Mouse (Mus musculus) CH12.LX (cell line): ENCODE measurements at regions not wholly inside any gene's neighbourhood (a gene's known extent, or its start where the extent isn't known, plus 50 kb on each side); places are given as distances from the start of the nearest gene placed in this dataset.

ENCODE experiments used
- DNase-seq: peaks from one replicate; pipeline ENCODE4 v3.0.0-alpha.2; 2013; ENCODE audit errors: extremely low read depth
- H3K27ac ChIP-seq: 2 replicates; pipeline ENCODE4 v1.5.1; 2012; ENCODE audit warnings: low read depth, mild to moderate bottlenecking, control low read depth, moderate library complexity; ENCODE audit not compliant: insufficient read depth
- H3K27me3 ChIP-seq: replicated peaks from 2 replicates; pipeline ENCODE3; 2012; ENCODE audit warnings: inconsistent platforms
- H3K36me3 ChIP-seq, 2 experiments: replicated peaks in 1 of 2; 2 replicates each; pipeline versions ENCODE3 to v1.6.1; 2012; ENCODE audit warnings: inconsistent platforms in 1 of 2, low read length in 1 of 2, mild to moderate bottlenecking in 1 of 2, mixed read lengths in 1 of 2, moderate library complexity in 1 of 2; ENCODE audit not compliant: control insufficient read depth in 1 of 2, insufficient read depth in 1 of 2
- H3K4me1 ChIP-seq, 2 experiments: 2 replicates each; pipeline ENCODE4 v1.6.1; 2012; ENCODE audit warnings: inconsistent platforms in 1 of 2, moderate library complexity in 1 of 2; ENCODE audit not compliant: insufficient read depth in 2 of 2, control insufficient read depth in 1 of 2
- H3K4me2 ChIP-seq: 2 replicates; pipeline ENCODE4 v1.6.1; 2012; ENCODE audit warnings: low read depth, mild to moderate bottlenecking, control low read depth; ENCODE audit not compliant: poor library complexity, insufficient read depth, severe bottlenecking
- H3K4me3 ChIP-seq, 3 experiments: fragments of 150-350 bp in 1 of 3; sonication (generic) in 1 of 3; replicated peaks in 1 of 3; 2 replicates each; pipeline versions ENCODE3 to v1.5.1; 2011 to 2012; ENCODE audit warnings: low read depth in 2 of 3, low read length in 2 of 3, mild to moderate bottlenecking in 2 of 3, moderate library complexity in 2 of 3, control low read depth in 1 of 3, improper control_type of control experiment in 1 of 3, inconsistent platforms in 1 of 3, mixed read lengths in 1 of 3; ENCODE audit not compliant: poor library complexity in 1 of 3
- H3K79me2 ChIP-seq: replicated peaks from 2 replicates; pipeline ENCODE4 v1.6.1; 2012; ENCODE audit warnings: mild to moderate bottlenecking, moderate library complexity; ENCODE audit not compliant: control insufficient read depth, poor library complexity, insufficient read depth, severe bottlenecking; ENCODE audit errors: extremely low read depth
- H3K9ac ChIP-seq: 2 replicates; pipeline ENCODE4 v1.6.1; 2012; ENCODE audit warnings: low read depth, mild to moderate bottlenecking, control low read depth, moderate library complexity; ENCODE audit not compliant: insufficient read depth
- H3K9me3 ChIP-seq: replicated peaks from 2 replicates; pipeline ENCODE3; 2012; ENCODE audit warnings: low read length, inconsistent platforms, mixed read lengths
- CHD1 ChIP-seq: IDR thresholded peaks from 2 replicates; pipeline ENCODE4 v1.6.1; 2012; ENCODE audit warnings: low read depth, low read length, improper control_type of control experiment, inconsistent platforms
- ELF1 ChIP-seq: IDR thresholded peaks from 2 replicates; pipeline ENCODE4 v1.6.1; 2014; ENCODE audit warnings: low read depth, mild to moderate bottlenecking, inconsistent platforms, low read length, improper control_type of control experiment
- ETS1 ChIP-seq: conservative IDR thresholded peaks from 2 replicates; pipeline ENCODE4 v1.6.1; 2012; ENCODE audit warnings: low read depth, mild to moderate bottlenecking, inconsistent platforms, low read length, improper control_type of control experiment, moderate library complexity
- GABPA ChIP-seq: IDR thresholded peaks from 2 replicates; pipeline ENCODE4 v1.6.1; 2012; ENCODE audit warnings: low read depth, low read length, improper control_type of control experiment, inconsistent platforms; ENCODE audit not compliant: insufficient replicate concordance
- IRF4 ChIP-seq: IDR thresholded peaks from 2 replicates; pipeline ENCODE4 v1.6.1; 2014; ENCODE audit warnings: low read depth, mild to moderate bottlenecking, inconsistent platforms, low read length, improper control_type of control experiment
- KAT2A ChIP-seq: IDR thresholded peaks from 2 replicates; pipeline ENCODE4 v1.6.1; 2012; ENCODE audit warnings: low read length, improper control_type of control experiment, inconsistent platforms; ENCODE audit not compliant: insufficient replicate concordance
- MAX ChIP-seq: IDR thresholded peaks from 2 replicates; pipeline ENCODE4 v1.6.1; 2011; ENCODE audit warnings: low read length, improper control_type of control experiment
- MEF2A ChIP-seq: IDR thresholded peaks from 2 replicates; pipeline ENCODE4 v1.6.1; 2014; ENCODE audit warnings: low read depth, mild to moderate bottlenecking, inconsistent platforms, low read length, improper control_type of control experiment, borderline replicate concordance
- MXI1 ChIP-seq: IDR thresholded peaks from 2 replicates; pipeline ENCODE4 v1.6.1; 2011; ENCODE audit warnings: mild to moderate bottlenecking, low read depth, low read length, improper control_type of control experiment
- NELFE ChIP-seq: IDR thresholded peaks from 2 replicates; pipeline ENCODE4 v1.6.1; 2011; ENCODE audit warnings: low read depth, low read length, improper control_type of control experiment
- PAX5 ChIP-seq: IDR thresholded peaks from 2 replicates; pipeline ENCODE4 v1.6.1; 2012; ENCODE audit warnings: low read length, inconsistent platforms, mixed read lengths
- POLR2AphosphoS2 ChIP-seq: IDR thresholded peaks from 2 replicates; pipeline ENCODE4 v1.6.1; 2011; ENCODE audit warnings: low read depth, low read length, improper control_type of control experiment
- RAD21 ChIP-seq: IDR thresholded peaks from 2 replicates; pipeline ENCODE4 v1.6.1; 2011; ENCODE audit warnings: low read depth, mild to moderate bottlenecking, low read length, improper control_type of control experiment, moderate library complexity
- RCOR1 ChIP-seq: conservative IDR thresholded peaks from 2 replicates; pipeline ENCODE4 v1.6.1; 2012; ENCODE audit warnings: low read depth, mild to moderate bottlenecking, inconsistent platforms, low read length, improper control_type of control experiment
- SIN3A ChIP-seq: IDR thresholded peaks from 2 replicates; pipeline ENCODE4 v1.6.1; 2012; ENCODE audit warnings: low read length, improper control_type of control experiment, inconsistent platforms
- TBP ChIP-seq: conservative IDR thresholded peaks from 2 replicates; pipeline ENCODE4 v1.6.1; 2011; ENCODE audit warnings: low read depth, low read length, improper control_type of control experiment
- TCF12 ChIP-seq: IDR thresholded peaks from 2 replicates; pipeline ENCODE4 v1.6.1; 2014; ENCODE audit warnings: low read depth, mild to moderate bottlenecking, inconsistent platforms, low read length, improper control_type of control experiment
- UBTF ChIP-seq: IDR thresholded peaks from 2 replicates; pipeline ENCODE4 v1.6.1; 2012; ENCODE audit warnings: low read depth, mild to moderate bottlenecking, inconsistent platforms, low read length, improper control_type of control experiment, moderate library complexity
- ZKSCAN1 ChIP-seq: IDR thresholded peaks from 2 replicates; pipeline ENCODE4 v1.6.1; 2012; ENCODE audit warnings: low read depth, inconsistent platforms, low read length, improper control_type of control experiment, borderline replicate concordance
- ZNF384 ChIP-seq: IDR thresholded peaks from 2 replicates; pipeline ENCODE4 v1.6.1; 2012; ENCODE audit warnings: low read depth, low read length, improper control_type of control experiment, inconsistent platforms
- dilution Hi-C: fragments of 300-500 bp; cut with MboI; formaldehyde crosslinking; loops from 2 replicates; pipeline ENCODE4 v1.14.3; 2020; ENCODE audit warnings: low sequenced_read_pairs; ENCODE audit not compliant: extremely low pct_unique_long_range_greater_than_20kb, extremely low pct_ligation_motif_present
- in situ Hi-C: fragments of 300-500 bp; cut with MboI; formaldehyde crosslinking; loops from 3 replicates; pipeline ENCODE4 v1.14.3; 2019; ENCODE audit warnings: low sequenced_read_pairs, low pct_ligation_motif_present, low pct_unique_long_range_greater_than_20kb, mixed read lengths

DNA sequence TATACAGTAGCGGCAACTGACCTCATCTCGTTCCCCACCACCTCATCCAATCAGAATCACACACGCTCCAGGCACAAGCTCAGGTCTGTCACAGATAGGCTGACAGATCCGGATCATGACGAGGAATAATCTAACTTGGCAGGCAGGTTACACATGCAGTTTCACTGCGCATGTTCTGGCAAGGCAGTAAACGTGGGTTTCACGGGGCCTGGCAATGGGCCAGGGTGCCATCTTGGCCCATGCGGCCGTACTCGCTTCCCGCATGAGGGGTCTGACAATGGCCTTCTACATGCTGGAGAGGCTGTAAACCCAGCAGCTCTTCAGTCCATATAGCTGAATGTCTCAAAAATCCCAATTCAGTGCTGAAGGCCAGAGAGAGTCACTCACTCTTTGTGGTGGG, 154.1 kb downstream of the Pdcd6ip start:
- TF ChIP-seq RAD21 (no peak), MAX (no peak), GABPA (no peak), MXI1 (no peak), UBTF (no peak), CHD1 (no peak), KAT2A (no peak), ETS1 (no peak), TBP (no peak), MEF2A (no peak), POLR2AphosphoS2 (no peak), TCF12 (no peak), ZNF384 (no peak), IRF4 (no peak), PAX5 (no peak), SIN3A (no peak), ZKSCAN1 (no peak), NELFE (no peak)
- DNase-seq = no peak
- H3K79me2 ChIP-seq = no peaks in the 10 kb centered on the region
- no peaks in the 10 kb centered on the region for H3K9me3 ChIP-seq
- H3K27ac ChIP-seq = no peak overlapping the region
- H3K36me3 ChIP-seq = no peaks in the 10 kb centered on the region
- H3K27me3 ChIP-seq = peaks cover 3% of the 10 kb centered on the region
- no peak overlapping the region for H3K9ac ChIP-seq
- no peak overlapping the region for H3K4me2 ChIP-seq
- H3K4me1 ChIP-seq = no peaks in the 10 kb centered on the region
- H3K4me3 ChIP-seq = no peak overlapping the region
- in situ Hi-C loops = no loop called here
- dilution Hi-C loops = no loop called here

- dilution Hi-C loops = no loop called here
- no peak for DNase-seq
- Histone ChIP-seq H3K4me3 (no peak overlapping the region), H3K27ac (no peak overlapping the region), H3K4me2 (no peak overlapping the region), H3K9ac (no peak overlapping the region), H3K79me2 (no peaks in the 10 kb centered on the region), H3K27me3 (no peaks in the 10 kb centered on the region), H3K9me3 (no peaks in the 10 kb centered on the region), H3K36me3 (no peaks in the 10 kb centered on the region), H3K4me1 (no peaks in the 10 kb centered on the region)
- TF ChIP-seq RCOR1 (no peak), ELF1 (no peak)
- in situ Hi-C loops = no loop called here
These were observed 160.6 kb downstream of the Pdcd6ip start for GRCm38 (mm10) chr9:113547458-113547857.
